Mouse (Mus musculus): ENCODE measurements at regions not wholly inside any gene's neighbourhood (a gene's known extent, or its start where the extent isn't known, plus 50 kb on each side); places are given as distances from the start of the nearest gene placed in this dataset.

DNA sequence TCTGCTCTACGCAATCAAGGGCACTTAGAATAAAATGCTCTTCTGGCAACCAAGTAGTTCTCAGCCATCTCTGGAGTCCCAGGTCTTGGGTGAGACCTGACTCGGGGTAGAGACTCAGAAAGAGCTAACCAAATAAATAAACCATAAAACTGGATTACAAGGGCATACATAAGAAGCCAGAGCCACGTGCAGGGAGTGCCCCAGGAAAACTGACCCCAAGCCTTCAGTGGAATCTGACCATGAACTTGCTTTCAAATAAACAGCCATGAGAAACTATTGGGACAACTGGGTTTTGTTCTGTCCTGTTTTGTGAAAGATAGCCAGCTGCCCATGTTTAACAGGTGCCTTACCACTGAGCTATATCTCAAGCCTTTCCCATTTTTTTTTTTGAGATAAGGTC is 170.3 kb downstream of the Tomm20 start:
- no peak for TF ChIP-seq CTCF (IDR thresholded peaks at IDR 0.05; ENCODE audit: low read depth, low read length)
- no peak for TF ChIP-seq POLR2A (IDR thresholded peaks at IDR 0.05; ENCODE audit: insufficient read depth, low read length)
- no peak for TF ChIP-seq EP300 (IDR thresholded peaks at IDR 0.05; ENCODE audit: insufficient read depth, low read depth, low read length)
